Mouse (Mus musculus) small intestine, adult 2 months (tissue): ENCODE measurements around the gene Slc29a1. TPM values are rescaled to one million over a fixed set of nuclear protein-coding genes. Genes with fewer than 3 reads are reported as not detected.

Source experiments
- H3K27ac ChIP-seq: fragments of 200-500 bp; 2 replicates; pipeline ENCODE4 v1.5.1; 2012; ENCODE audit warnings: low read depth, low read length, control low read depth, inconsistent platforms; ENCODE audit not compliant: insufficient read depth
- H3K27me3 ChIP-seq: fragments of 200-500 bp; 2 replicates; pipeline ENCODE4 v1.6.1; 2012; ENCODE audit warnings: mild to moderate bottlenecking, moderate library complexity, low read length, inconsistent platforms; ENCODE audit not compliant: control insufficient read depth, insufficient read depth
- H3K36me3 ChIP-seq: fragments of 200-500 bp; 2 replicates; pipeline ENCODE4 v1.6.1; 2012; ENCODE audit warnings: mild to moderate bottlenecking, low read length, control low read depth, inconsistent platforms; ENCODE audit not compliant: control insufficient read depth, insufficient read depth
- H3K4me1 ChIP-seq: fragments of 200-500 bp; 2 replicates; pipeline ENCODE4 v1.6.1; 2012; ENCODE audit warnings: low read length, inconsistent platforms, mixed read lengths; ENCODE audit not compliant: control insufficient read depth, insufficient read depth, insufficient read length
- H3K4me3 ChIP-seq: fragments of 200-500 bp; 2 replicates; pipeline ENCODE4 v1.5.1; 2012; ENCODE audit warnings: low read depth, mild to moderate bottlenecking, control low read depth, inconsistent platforms, low read length, moderate library complexity
- CTCF ChIP-seq: fragments of 200-500 bp; IDR thresholded peaks from 2 replicates; pipeline ENCODE4 v1.5.1; 2012; ENCODE audit warnings: low read depth, mild to moderate bottlenecking, control low read depth, inconsistent platforms, low read length, moderate library complexity, mixed read lengths; ENCODE audit not compliant: insufficient replicate concordance, insufficient read length; ENCODE audit errors: extremely low read depth
- POLR2A ChIP-seq: fragments of 200-500 bp; IDR thresholded peaks from 2 replicates; pipeline ENCODE4 v1.6.1; 2012; ENCODE audit warnings: low read depth, mild to moderate bottlenecking, control low read depth, inconsistent platforms, low read length, moderate library complexity
- WGBS: fragments of 180-500 bp; shearing (Covaris S2); methylation state at CpG from one replicate; pipeline ENCODE4 v1.1.7; 2018; 5-methylcytosine and 5-hydroxymethylcytosine counted together
- polyA plus RNA-seq: library from polyadenylated mRNA; depleted of rRNA; stranded (reverse); fragments of >200 nt; gene quantifications from 2 replicates; pipeline ENCODE4 v1.2.3, GENCODE M21; 2012

Gene Slc29a1
- polyA plus RNA-seq, 1 experiment, result 35.2 TPM

- Histone ChIP-seq H3K27ac (peak overlapping the region; percentile 82), H3K36me3 (no peaks in the 10 kb centered on the region), H3K4me1 (peaks cover 2% of the 10 kb centered on the region), H3K4me3 (peak overlapping the region; percentile 54), H3K27me3 (no peaks in the 10 kb centered on the region)
- TF ChIP-seq CTCF, result no peak
- no peak for TF ChIP-seq POLR2A
- 51% methylated on average over 20 of the region's 20 CpGs for WGBS
Observed at GRCm38 (mm10) chr17:45619386-45620256, 20.2 kb upstream of the Slc29a1 start.

- Histone ChIP-seq H3K36me3 (no peaks in the 10 kb centered on the region), H3K27me3 (no peaks in the 10 kb centered on the region), H3K4me3 (peak overlapping the region; percentile 54), H3K4me1 (peaks cover 2% of the 10 kb centered on the region), H3K27ac (peak overlapping the region; percentile 82)
- TF ChIP-seq POLR2A (no peak), CTCF (no peak)
- WGBS, result 42% methylated on average over 8 of the region's 8 CpGs
Observed at GRCm38 (mm10) chr17:45618941-45619385, 19.6 kb upstream of the Slc29a1 start.

GRCm38 (mm10) chr17:45617655-45618054, 18.2 kb upstream of the Slc29a1 start:
- H3K27me3 ChIP-seq, result no peaks in the 10 kb centered on the region
- peaks cover 2% of the 10 kb centered on the region for H3K4me1 ChIP-seq
- no peak overlapping the region for H3K4me3 ChIP-seq
- H3K27ac ChIP-seq, result no peak overlapping the region
- no peaks in the 10 kb centered on the region for H3K36me3 ChIP-seq
- no peak for TF ChIP-seq CTCF
- TF ChIP-seq POLR2A, result no peak
- 74% methylated on average over 6 of the region's 6 CpGs for WGBS

- H3K36me3 ChIP-seq, result no peaks in the 10 kb centered on the region
- H3K4me3 ChIP-seq, result no peak overlapping the region
- 81% methylated on average over 3 of the region's 3 CpGs for WGBS
- no peak for TF ChIP-seq CTCF
- H3K27ac ChIP-seq, result no peak overlapping the region
- peaks cover 2% of the 10 kb centered on the region for H3K4me1 ChIP-seq
- H3K27me3 ChIP-seq, result no peaks in the 10 kb centered on the region
Observed at GRCm38 (mm10) chr17:45616679-45617078, 17.3 kb upstream of the Slc29a1 start.

GRCm38 (mm10) chr17:45616046-45616650, 16.7 kb upstream of the Slc29a1 start:
- TF ChIP-seq CTCF (no peak), POLR2A (no peak)
- Histone ChIP-seq H3K36me3 (no peaks in the 10 kb centered on the region), H3K27me3 (no peaks in the 10 kb centered on the region), H3K4me1 (peaks cover 2% of the 10 kb centered on the region), H3K27ac (no peak overlapping the region), H3K4me3 (no peak overlapping the region)
- 76% methylated on average over 4 of the region's 4 CpGs for WGBS

- no peak overlapping the region for H3K4me3 ChIP-seq
- no peaks in the 10 kb centered on the region for H3K27me3 ChIP-seq
- H3K4me1 ChIP-seq, result peaks cover 4% of the 10 kb centered on the region; the same call in 1 of the 2 replicates
- no peak overlapping the region for H3K27ac ChIP-seq
- 75% methylated on average over 7 of the region's 7 CpGs for WGBS
- no peaks in the 10 kb centered on the region for H3K36me3 ChIP-seq
- TF ChIP-seq POLR2A (no peak), CTCF (no peak)
Observed at GRCm38 (mm10) chr17:45612921-45613320, 13.5 kb upstream of the Slc29a1 start.

- no peak overlapping the region for H3K4me3 ChIP-seq
- peaks cover 4% of the 10 kb centered on the region; the same call in 1 of the 2 replicates for H3K4me1 ChIP-seq
- WGBS, result 73% methylated on average over 8 of the region's 8 CpGs
- H3K27ac ChIP-seq, result no peak overlapping the region
- H3K36me3 ChIP-seq, result no peaks in the 10 kb centered on the region
- no peak for TF ChIP-seq CTCF
- no peak for TF ChIP-seq POLR2A
- no peaks in the 10 kb centered on the region for H3K27me3 ChIP-seq
Observed at GRCm38 (mm10) chr17:45612008-45612407, 12.6 kb upstream of the Slc29a1 start.
